Mouse (Mus musculus) embryonic fibroblast, embryonic 13.5 days (primary cell): ENCODE measurements at regions not wholly inside any gene's neighbourhood (a gene's known extent, or its start where the extent isn't known, plus 50 kb on each side); places are given as distances from the start of the nearest gene placed in this dataset.

Experiments
- CTCF ChIP-seq: IDR thresholded peaks from 2 replicates; pipeline ENCODE4 v1.5.1; 2011; ENCODE audit warnings: mild to moderate bottlenecking, control low read depth, low read length, moderate library complexity, borderline replicate concordance; ENCODE audit not compliant: insufficient read depth
- POLR2A ChIP-seq: IDR thresholded peaks from 2 replicates; pipeline ENCODE4 v1.6.1; 2011; ENCODE audit warnings: low read depth, mild to moderate bottlenecking, control low read depth, low read length, moderate library complexity

GRCm38 (mm10) chr5:75859316-75859836, 118.9 kb downstream of the Kdr start:
- TF ChIP-seq CTCF (no peak), POLR2A (no peak)
